Mouse (Mus musculus) embryo, embryonic 11 days (tissue): ENCODE results near the gene Sun5.

Source experiments
- DNase-seq: peaks from one replicate; pipeline ENCODE4 v3.0.0-alpha.2; 2015

Gene Sun5

DNA sequence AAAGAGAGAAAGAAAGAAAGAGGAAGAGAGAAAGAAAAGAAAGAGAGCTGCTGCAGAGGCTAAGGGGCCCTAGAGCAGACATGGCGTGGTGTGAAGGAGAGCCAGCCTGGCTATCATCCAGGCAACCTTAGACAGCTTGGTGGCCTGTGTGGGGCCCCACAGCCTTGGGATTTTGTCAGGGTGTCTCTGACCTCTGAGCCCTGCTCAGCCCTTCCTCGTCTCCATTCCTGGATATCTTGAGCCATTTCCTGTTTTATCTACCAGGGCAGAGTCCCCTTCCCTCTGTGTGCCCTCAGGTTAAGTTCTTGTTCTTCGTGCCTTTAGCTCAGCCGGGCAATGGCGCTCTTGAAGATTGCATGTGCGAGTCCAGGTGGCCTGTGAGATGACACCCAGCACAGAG, 62.0 kb downstream of the Sun5 start:
- no peak for DNase-seq

DNA sequence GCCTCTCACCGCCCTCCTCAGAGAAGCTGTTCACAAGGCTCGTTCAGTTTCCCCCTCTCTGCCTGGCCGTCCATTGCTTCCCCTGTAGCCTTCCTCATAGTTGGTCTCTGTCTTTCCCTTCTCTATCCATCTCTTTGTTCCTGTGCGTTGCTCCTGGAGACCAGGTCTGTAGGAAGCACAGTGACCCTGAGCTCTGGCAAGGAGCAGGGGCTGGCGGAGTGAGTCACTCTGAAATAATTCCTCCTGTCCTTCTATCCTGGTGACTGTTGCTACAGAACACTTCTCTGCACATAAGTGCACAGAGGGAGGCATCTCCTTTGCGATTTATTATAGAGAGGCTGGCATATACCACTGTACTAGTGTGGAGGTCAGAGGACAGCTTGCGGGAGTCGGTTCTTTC, 62.7 kb downstream of the Sun5 start:
- no peak for DNase-seq

DNA sequence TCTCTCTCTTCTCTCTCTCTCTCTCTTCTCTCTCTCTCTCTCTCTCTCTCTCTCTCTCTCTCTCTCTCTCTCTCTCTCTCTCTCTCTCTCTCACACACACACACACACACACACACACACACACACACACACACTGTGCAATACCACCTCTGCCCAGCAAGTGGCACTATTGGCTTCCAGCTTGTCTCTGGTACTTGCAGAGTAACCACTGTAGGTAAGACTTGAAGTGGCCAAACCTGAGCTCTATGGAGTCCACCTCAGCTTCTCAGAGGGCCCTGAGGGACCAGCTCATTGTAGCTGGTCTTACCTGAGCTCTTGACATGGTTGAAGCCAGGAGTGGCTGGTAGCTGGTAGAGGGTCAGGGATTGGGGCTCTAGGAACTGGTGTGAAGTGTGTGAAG, 63.4 kb downstream of the Sun5 start:
- DNase-seq: peak; percentile 57
